In genomic region chr6:125192841-125193240, GRCm38 (mm10) we compare ENCODE assay signal across 8 mouse cellular contexts. TPM values are rescaled to one million over a fixed set of nuclear protein-coding genes. Genes with fewer than 3 reads are reported as not detected.
DNase-seq lines count a peak whose midpoint lies in the region; ATAC-seq and TF ChIP-seq lines count a peak whose summit lies in the region.

No protein-coding gene starts in this region.

- DNase-seq in heart, embryonic 10.5 days (ENCODE audit: low spot score), result no peak
- DNase-seq in heart, adult 8-10 months (ENCODE audit: low spot score), result no peak
- DNase-seq in urinary bladder, postnatal 25 days (ENCODE audit: low spot score), result no peak
- no peak for DNase-seq in layer of hippocampus, postnatal 25 days (ENCODE audit: extremely low spot score in 1 of 2, low spot score in 1 of 2)
- no peak for DNase-seq in embryo, embryonic 11 days

- H3K9ac ChIP-seq in ES-Bruce4 (ENCODE audit: low read depth, poor library complexity, severe bottlenecking), result peak overlapping the region; percentile 89
- peak overlapping the region; percentile 83 for H3K9ac ChIP-seq in forebrain, embryonic 16.5 days (replicated peaks; ENCODE audit: low read depth, low read length)
- H3K9ac ChIP-seq in liver, embryonic 15.5 days, result peak overlapping the region; percentile 80

- ATAC-seq in forebrain, embryonic 16.5 days, result no peak
- ATAC-seq in liver, embryonic 15.5 days (ENCODE audit: insufficient read depth), result no peak

- TF ChIP-seq CTCF in ES-Bruce4 (IDR thresholded peaks at IDR 0.05; ENCODE audit: low read depth, low read length), result no peak

- no peaks in the 10 kb centered on the region for H3K9me3 ChIP-seq in heart, embryonic 10.5 days
- H3K9me3 ChIP-seq in ES-Bruce4 (replicated peaks; ENCODE audit: control insufficient read depth, insufficient read depth, low read length, poor library complexity, severe bottlenecking), result no peaks in the 10 kb centered on the region
- H3K9me3 ChIP-seq in forebrain, embryonic 16.5 days (ENCODE audit: control insufficient read depth, low read length), result no peaks in the 10 kb centered on the region
- no peaks in the 10 kb centered on the region for H3K9me3 ChIP-seq in liver, embryonic 15.5 days (replicated peaks)

- peak overlapping the region; percentile 98 for H3K27ac ChIP-seq in heart, embryonic 10.5 days
- 0 out of 2 replicates have a peak overlapping the region, but pooled peaks have one; percentile 34 for H3K27ac ChIP-seq in ES-Bruce4 (ENCODE audit: insufficient read depth, low read length)
- no peak overlapping the region for H3K27ac ChIP-seq in forebrain, embryonic 16.5 days (ENCODE audit: low read length)
- peak overlapping the region; percentile 99 for H3K27ac ChIP-seq in liver, embryonic 15.5 days (replicated peaks)

- H3K4me1 ChIP-seq in heart, embryonic 10.5 days, result peaks cover 18% of the 10 kb centered on the region; the same call in 1 of the 2 replicates
- H3K4me1 ChIP-seq in ES-Bruce4 (ENCODE audit: control insufficient read depth, insufficient read depth, low read length), result peaks cover 3% of the 10 kb centered on the region
- H3K4me1 ChIP-seq in forebrain, embryonic 16.5 days (replicated peaks; ENCODE audit: control insufficient read depth, insufficient read depth, low read length), result peaks cover 17% of the 10 kb centered on the region
- H3K4me1 ChIP-seq in liver, embryonic 15.5 days (replicated peaks), result peaks cover 34% of the 10 kb centered on the region

- no peak for TF ChIP-seq EP300 in ES-Bruce4 (IDR thresholded peaks at IDR 0.05; ENCODE audit: insufficient read depth, low read depth, low read length)

- WGBS in heart, embryonic 10.5 days, result 37% methylated on average over 5 of the region's 5 CpGs
- WGBS in forebrain, embryonic 16.5 days, result 45% methylated on average over 5 of the region's 5 CpGs
- WGBS in liver, embryonic 15.5 days (ENCODE audit: insufficient replicate concordance), result 9% methylated on average over 5 of the region's 5 CpGs

- H3K27me3 ChIP-seq in heart, embryonic 10.5 days (ENCODE audit: insufficient read depth, poor library complexity, severe bottlenecking), result no peaks in the 10 kb centered on the region
- H3K27me3 ChIP-seq in ES-Bruce4 (ENCODE audit: control insufficient read depth, insufficient read depth, low read length, poor library complexity, severe bottlenecking), result no peaks in the 10 kb centered on the region
- no peaks in the 10 kb centered on the region for H3K27me3 ChIP-seq in forebrain, embryonic 16.5 days (replicated peaks; ENCODE audit: control insufficient read depth, insufficient read depth, low read length)
- no peaks in the 10 kb centered on the region for H3K27me3 ChIP-seq in liver, embryonic 15.5 days

- TF ChIP-seq POLR2A in ES-Bruce4 (IDR thresholded peaks at IDR 0.05; ENCODE audit: insufficient read depth, low read length), result no peak

- H3K4me2 ChIP-seq in forebrain, embryonic 16.5 days (ENCODE audit: low read length), result peak overlapping the region; percentile 95
- peak overlapping the region; percentile 76 for H3K4me2 ChIP-seq in liver, embryonic 15.5 days

- peak overlapping the region; percentile 82 for H3K4me3 ChIP-seq in heart, embryonic 10.5 days
- peak overlapping the region; percentile 97 for H3K4me3 ChIP-seq in ES-Bruce4 (ENCODE audit: low read depth, low read length)
- peak overlapping the region; percentile 89 for H3K4me3 ChIP-seq in forebrain, embryonic 16.5 days (replicated peaks; ENCODE audit: low read length)
- peak overlapping the region; percentile 70 for H3K4me3 ChIP-seq in liver, embryonic 15.5 days (replicated peaks)

- H3K36me3 ChIP-seq in heart, embryonic 10.5 days, result peaks cover 43% of the 10 kb centered on the region
- H3K36me3 ChIP-seq in ES-Bruce4 (ENCODE audit: control insufficient read depth, insufficient read depth, low read length, poor library complexity, severe bottlenecking), result peaks cover 32% of the 10 kb centered on the region
- H3K36me3 ChIP-seq in forebrain, embryonic 16.5 days (ENCODE audit: control insufficient read depth, insufficient read depth), result peaks cover 7% of the 10 kb centered on the region; the same call in 1 of the 2 replicates
- H3K36me3 ChIP-seq in liver, embryonic 15.5 days (replicated peaks), result peaks cover 49% of the 10 kb centered on the region

RNA-seq across cellular contexts. Expression of gene Mrpl51, which starts 1.2 kb away (rescaled TPM):
- 246 and 251 TPM in 2 replicates for polyA plus RNA-seq in heart, embryonic 10.5 days (2016; fragmentation: Nextera tagmentation; extraction: Ambion mirVana)
- total RNA-seq in heart, adult 8-10 months (2022), result 100 to 1,000 TPM; 313 to 324 (median 318) TPM
- 113 TPM in 2 replicates for polyA plus RNA-seq in ES-Bruce4 (2011; ENCODE audit: insufficient read depth, insufficient read length, low read depth, missing spikeins)
- polyA plus RNA-seq in forebrain, embryonic 16.5 days (2015; fragmentation: Nextera tagmentation; extraction: Ambion mirVana), result 137 and 140 TPM in 2 replicates
- 145 and 160 TPM in 2 replicates for polyA plus RNA-seq in liver, embryonic 15.5 days (2015; fragmentation: Nextera tagmentation; extraction: Ambion mirVana)
- 10 to 100 TPM; 64.4 to 66.0 TPM for total RNA-seq in layer of hippocampus, postnatal 25 days (2021)

RNA-seq across cellular contexts. Expression of gene Ncapd2, which starts 1.3 kb away (rescaled TPM):
- 128 and 140 TPM in 2 replicates for polyA plus RNA-seq in heart, embryonic 10.5 days (2016; fragmentation: Nextera tagmentation; extraction: Ambion mirVana)
- total RNA-seq in heart, adult 8-10 months (2022), result 10 to 100 TPM; 14.3 to 18.7 (median 15.6) TPM
- 383 and 401 TPM in 2 replicates for polyA plus RNA-seq in ES-Bruce4 (2011; ENCODE audit: insufficient read depth, insufficient read length, low read depth, missing spikeins)
- 91.4 and 91.6 TPM in 2 replicates for polyA plus RNA-seq in forebrain, embryonic 16.5 days (2015; fragmentation: Nextera tagmentation; extraction: Ambion mirVana)
- 93.2 and 109 TPM in 2 replicates for polyA plus RNA-seq in liver, embryonic 15.5 days (2015; fragmentation: Nextera tagmentation; extraction: Ambion mirVana)
- 10 to 100 TPM; 24.1 to 27.6 TPM for total RNA-seq in layer of hippocampus, postnatal 25 days (2021)

RNA-seq across cellular contexts. Expression of gene Vamp1, which starts 22.5 kb away (rescaled TPM):
- polyA plus RNA-seq in heart, embryonic 10.5 days (2016; fragmentation: Nextera tagmentation; extraction: Ambion mirVana), result 3.4 TPM in 2 replicates
- total RNA-seq in heart, adult 8-10 months (2022), result 1 to 10 TPM; 5.2 to 7.7 (median 6.5) TPM
- polyA plus RNA-seq in ES-Bruce4 (2011; ENCODE audit: insufficient read depth, insufficient read length, low read depth, missing spikeins), result 9.4 and 14.3 TPM in 2 replicates
- polyA plus RNA-seq in forebrain, embryonic 16.5 days (2015; fragmentation: Nextera tagmentation; extraction: Ambion mirVana), result 5.5 and 7.3 TPM in 2 replicates
- 1.8 and 1.9 TPM in 2 replicates for polyA plus RNA-seq in liver, embryonic 15.5 days (2015; fragmentation: Nextera tagmentation; extraction: Ambion mirVana)
- 10 to 100 TPM; 71.1 to 71.4 TPM for total RNA-seq in layer of hippocampus, postnatal 25 days (2021)

RNA-seq across cellular contexts. Expression of gene Gapdh, which starts 26.6 kb away (rescaled TPM):
- polyA plus RNA-seq in heart, embryonic 10.5 days (2016; fragmentation: Nextera tagmentation; extraction: Ambion mirVana), result 3,676 and 4,272 TPM in 2 replicates
- 1,000 to 10,000 TPM; 4,410 to 5,784 (median 5,238) TPM for total RNA-seq in heart, adult 8-10 months (2022)
- 933 and 990 TPM in 2 replicates for polyA plus RNA-seq in ES-Bruce4 (2011; ENCODE audit: insufficient read depth, insufficient read length, low read depth, missing spikeins)
- polyA plus RNA-seq in forebrain, embryonic 16.5 days (2015; fragmentation: Nextera tagmentation; extraction: Ambion mirVana), result 1,297 and 1,346 TPM in 2 replicates
- 1,016 and 1,025 TPM in 2 replicates for polyA plus RNA-seq in liver, embryonic 15.5 days (2015; fragmentation: Nextera tagmentation; extraction: Ambion mirVana)
- 1,000 to 10,000 TPM; 2,323 to 2,636 TPM for total RNA-seq in layer of hippocampus, postnatal 25 days (2021)

RNA-seq across cellular contexts. Expression of gene Tapbpl, which starts 38.8 kb away (rescaled TPM):
- 2.7 and 3.1 TPM in 2 replicates for polyA plus RNA-seq in heart, embryonic 10.5 days (2016; fragmentation: Nextera tagmentation; extraction: Ambion mirVana)
- 1 to 10 TPM; 4.8 to 5.8 (median 5.4) TPM for total RNA-seq in heart, adult 8-10 months (2022)
- polyA plus RNA-seq in ES-Bruce4 (2011; ENCODE audit: insufficient read depth, insufficient read length, low read depth, missing spikeins), result 2.1 and 3.9 TPM in 2 replicates
- polyA plus RNA-seq in forebrain, embryonic 16.5 days (2015; fragmentation: Nextera tagmentation; extraction: Ambion mirVana), result 3.8 and 4.5 TPM in 2 replicates
- polyA plus RNA-seq in liver, embryonic 15.5 days (2015; fragmentation: Nextera tagmentation; extraction: Ambion mirVana), result 8.4 and 9.0 TPM in 2 replicates
- total RNA-seq in layer of hippocampus, postnatal 25 days (2021), result 1 to 10 TPM; 2.5 to 3.3 TPM
